Mouse (Mus musculus) layer of hippocampus, adult 9-10 months (tissue): Measurements from ENCODE around the gene Stard5.

Experiments
- DNase-seq: peaks from one replicate; pipeline ENCODE4 v3.0.0; 2022; ENCODE audit warnings: low spot score

The Stard5 gene

DNA sequence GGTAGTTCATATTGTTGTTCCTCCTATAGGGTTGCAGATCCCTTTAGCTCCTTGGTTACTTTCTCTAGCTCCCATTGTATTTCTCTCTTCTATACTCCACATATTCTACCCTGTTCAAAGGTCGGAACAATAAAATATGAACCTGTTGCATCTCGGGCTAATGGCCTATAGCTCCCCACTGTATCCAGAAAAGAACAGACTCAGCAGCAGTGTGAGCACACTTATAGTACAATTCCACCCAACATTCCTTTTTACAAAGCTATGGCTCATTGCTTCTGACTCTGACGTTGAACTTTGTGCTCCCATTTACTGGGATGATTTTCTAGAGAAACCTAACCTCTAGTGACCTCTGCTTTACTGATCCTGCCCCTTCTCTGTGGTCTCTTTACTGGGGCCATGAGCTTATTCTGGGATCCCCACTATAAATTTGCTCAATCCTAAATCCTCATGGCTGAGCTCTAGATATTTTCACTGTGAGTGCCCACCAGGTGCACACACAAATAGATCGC, 34.4 kb downstream of the Stard5 start:
- no peak for DNase-seq

DNA sequence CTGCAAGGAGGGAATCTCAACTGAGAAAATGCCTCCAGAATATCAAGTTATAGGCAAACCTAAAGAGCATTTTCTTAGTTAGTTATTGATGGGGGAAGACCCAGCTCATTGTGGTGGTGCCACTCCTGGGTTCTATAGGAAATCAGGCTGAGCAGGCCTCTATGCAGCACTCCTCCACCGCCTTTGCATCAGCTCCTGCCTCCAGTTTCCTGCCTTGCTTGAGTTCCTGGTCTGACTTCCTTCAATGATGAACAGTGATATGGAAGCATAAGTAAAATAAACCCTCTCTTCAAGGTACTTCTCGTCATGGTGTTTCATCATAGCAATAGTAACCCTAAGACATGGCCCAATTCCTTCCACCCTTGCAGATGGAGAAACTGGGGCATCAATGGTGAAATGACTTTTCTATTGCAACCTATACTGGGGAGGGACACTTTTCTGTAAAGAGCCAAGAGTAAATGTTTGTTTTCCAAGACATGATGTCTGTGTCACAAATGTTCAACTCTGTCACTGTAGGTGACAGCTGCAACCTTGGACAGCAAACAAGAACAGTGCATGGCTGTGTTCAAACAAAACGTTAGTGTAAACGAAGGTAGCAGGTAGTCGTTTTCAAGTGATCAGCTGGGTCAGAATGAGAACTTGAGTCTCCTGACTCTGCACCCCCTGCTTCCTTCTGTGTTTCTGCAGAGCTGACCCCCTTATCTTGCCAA, 36.3 kb downstream of the Stard5 start:
- DNase-seq, result no peak

- no peak for DNase-seq
Observed at GRCm38 (mm10) chr7:83668724-83669123, 37.0 kb downstream of the Stard5 start.

- no peak for DNase-seq
Observed at GRCm38 (mm10) chr7:83671573-83671972, 39.8 kb downstream of the Stard5 start.

- DNase-seq, result no peak
Observed at GRCm38 (mm10) chr7:83675545-83676254, 43.9 kb downstream of the Stard5 start.

- DNase-seq, result no peak
Observed at GRCm38 (mm10) chr7:83677296-83677695, 45.5 kb downstream of the Stard5 start.

GRCm38 (mm10) chr7:83678506-83678905, 46.7 kb downstream of the Stard5 start:
- no peak for DNase-seq

- DNase-seq, result no peak
Observed at GRCm38 (mm10) chr7:83682640-83683274, 51.0 kb downstream of the Stard5 start.

DNA sequence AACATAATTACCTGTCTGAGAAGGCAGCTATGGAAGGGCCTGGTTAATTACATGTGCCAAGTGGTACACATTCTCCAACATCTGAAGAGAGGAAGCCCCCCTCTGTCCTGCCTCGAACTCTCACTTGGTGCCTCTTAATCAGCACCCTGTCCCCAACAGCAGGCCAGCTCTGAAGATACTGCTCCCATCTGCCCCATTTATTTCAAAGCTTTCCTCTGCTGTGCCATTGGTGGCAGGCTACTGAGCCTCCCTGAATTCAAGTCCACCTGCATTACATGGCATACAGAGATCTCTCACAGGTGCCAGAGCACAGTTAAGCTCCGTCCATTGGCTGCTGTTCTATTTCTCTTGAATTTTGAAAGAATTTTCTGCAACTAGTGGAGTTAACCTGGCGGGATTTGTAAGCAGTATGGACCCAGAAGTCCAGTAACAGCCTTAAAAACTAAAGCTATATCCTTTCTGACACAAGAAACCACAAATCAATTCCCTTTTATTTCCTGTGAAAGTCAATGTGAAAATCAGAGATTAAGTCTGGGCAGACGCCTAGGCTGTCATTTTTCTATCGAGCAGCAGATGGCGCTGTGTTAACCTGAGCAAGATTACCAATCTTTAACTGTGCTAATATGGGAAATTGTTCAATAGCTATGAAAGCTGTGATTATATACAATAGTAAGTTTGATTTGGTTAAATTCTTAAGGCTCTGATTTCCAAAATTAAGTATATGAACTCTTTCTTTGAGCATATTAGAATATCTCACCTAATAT, 63.9 kb downstream of the Stard5 start:
- DNase-seq, result no peak

GRCm38 (mm10) chr7:83699066-83699745, 67.4 kb downstream of the Stard5 start:
- no peak for DNase-seq
